Mouse (Mus musculus) WW6 (cell line): ENCODE measurements around the gene Cacna1f.
A peak's percentile ranks its signal among the peaks of the same experiment; 100 is the strongest.

Experiments
- DNase-seq: peaks from one replicate; pipeline ENCODE4 v3.0.0-alpha.2; 2013; ENCODE audit warnings: low read depth, low spot score

Cacna1f gene

DNA sequence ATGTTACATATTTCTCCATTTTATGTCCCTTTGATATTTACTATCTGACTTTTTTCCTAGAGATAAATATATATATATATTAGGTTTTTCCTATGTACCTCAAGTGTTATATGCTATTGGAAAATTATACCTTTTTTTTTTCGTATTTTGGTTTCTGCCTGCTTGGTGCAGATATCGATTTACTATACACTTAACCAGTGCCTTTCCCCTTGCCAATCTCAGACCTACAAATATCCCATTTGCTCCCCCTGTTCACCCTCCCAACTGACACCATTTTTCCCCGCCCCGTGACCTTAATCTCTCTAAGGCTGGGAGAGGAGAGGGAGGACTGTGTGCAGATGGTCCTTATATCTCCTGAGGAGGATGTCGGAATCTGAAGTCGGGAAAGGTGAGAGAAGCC, at the start of gene Cacna1f:
Cacna1f (plus strand) TSS at position 301 of the 400 bp plus-strand sequence.
- no peak for DNase-seq

GRCm38 (mm10) chrX:7563076-7563475, 43.8 kb upstream of the Cacna1f start:
- DNase-seq = no peak

GRCm38 (mm10) chrX:7566352-7566751, 40.5 kb upstream of the Cacna1f start:
- DNase-seq = no peak

GRCm38 (mm10) chrX:7567491-7567890, 39.4 kb upstream of the Cacna1f start:
- DNase-seq = no peak

GRCm38 (mm10) chrX:7570481-7571175, 36.3 kb upstream of the Cacna1f start:
- no peak for DNase-seq

- DNase-seq = no peak
Measured at GRCm38 (mm10) chrX:7571565-7572136, 35.2 kb upstream of the Cacna1f start.

- no peak for DNase-seq
Measured at GRCm38 (mm10) chrX:7572466-7572865, 34.4 kb upstream of the Cacna1f start.

GRCm38 (mm10) chrX:7573176-7574086, 33.5 kb upstream of the Cacna1f start, which contains the start of gene Foxp3:
TSS of gene Foxp3 (plus strand) at chrX:7573644.
- no peak for DNase-seq

DNA sequence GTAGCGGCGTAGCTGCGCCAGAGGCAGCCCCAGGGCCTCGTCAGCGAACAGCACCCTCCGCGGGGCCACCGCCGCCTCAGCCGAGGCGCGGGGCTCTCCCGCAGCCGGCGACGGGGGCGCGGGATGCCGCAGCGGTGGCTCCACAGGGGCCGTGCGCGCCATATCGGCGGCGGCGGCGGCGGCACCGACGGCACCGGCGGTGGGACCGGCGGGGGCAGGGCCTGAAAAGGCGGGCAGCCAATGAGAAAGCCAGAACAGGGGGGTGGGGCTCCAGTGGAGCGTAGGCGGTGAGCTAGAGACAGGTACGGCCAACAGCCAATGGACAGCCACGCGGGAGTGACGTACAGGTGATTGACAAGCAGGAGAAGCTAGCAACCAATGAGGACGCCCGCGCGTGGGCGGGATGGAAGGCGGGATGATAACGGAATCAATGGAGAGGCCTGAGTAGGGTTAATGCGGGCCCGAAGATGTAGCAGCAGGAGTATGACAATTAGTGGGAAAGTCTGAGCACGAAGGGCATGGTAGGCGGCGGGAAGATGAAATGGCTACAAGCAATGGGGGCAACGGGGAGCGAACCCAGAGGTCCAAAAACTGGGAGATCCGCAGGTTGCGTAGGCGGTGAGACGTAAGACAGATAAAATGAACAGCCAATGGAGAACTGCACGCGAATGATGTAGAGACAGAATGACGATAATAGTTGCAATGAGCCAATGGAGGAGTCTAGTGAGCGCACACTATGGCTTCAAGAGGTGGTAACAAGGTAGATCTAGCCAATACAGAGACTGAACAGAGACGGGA, 32.6 kb upstream of the Cacna1f start, which contains the start of gene Ppp1r3f:
Ppp1r3f (minus strand) TSS at position 197 of the 798 bp plus-strand sequence.
- DNase-seq = peak; percentile 71

DNA sequence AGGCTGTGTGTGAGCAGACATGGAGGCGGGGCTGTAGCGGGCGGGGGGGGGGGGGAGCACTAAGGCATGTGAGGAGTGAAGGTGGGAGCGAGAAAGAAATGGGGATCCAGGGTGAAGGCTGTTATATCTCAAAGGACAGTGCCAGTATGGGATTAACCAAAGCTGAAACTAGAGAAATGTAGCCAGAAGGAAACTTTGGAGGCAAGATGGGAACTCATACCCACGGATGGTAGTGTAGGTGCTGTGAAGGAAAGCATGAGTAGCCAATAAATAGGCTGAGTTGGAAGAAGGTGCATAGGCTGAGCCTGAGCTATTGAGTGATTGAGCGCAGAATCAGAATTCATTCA, 32.0 kb upstream of the Cacna1f start:
- DNase-seq = no peak

DNA sequence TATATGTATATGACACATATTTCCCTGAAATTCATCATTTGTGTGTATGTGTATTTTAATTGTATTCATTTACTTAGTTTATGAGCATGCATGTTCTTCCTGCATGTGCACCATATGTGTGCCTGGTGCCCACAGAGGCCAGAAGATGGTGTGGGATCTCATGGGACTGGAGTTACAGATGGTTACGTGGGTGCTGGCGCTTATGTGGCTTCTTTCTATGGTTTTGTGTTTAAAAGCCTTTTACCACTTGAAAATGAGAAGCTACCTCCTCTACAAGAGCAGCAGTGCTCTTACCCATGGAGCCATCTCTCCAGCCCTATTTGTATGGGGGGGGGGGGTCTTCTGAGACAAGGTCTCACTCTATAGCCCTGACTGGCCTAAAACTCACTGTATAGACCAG, 25.7 kb upstream of the Cacna1f start:
- no peak for DNase-seq

- no peak for DNase-seq
Measured at GRCm38 (mm10) chrX:7583881-7584280, 23.0 kb upstream of the Cacna1f start.

DNA sequence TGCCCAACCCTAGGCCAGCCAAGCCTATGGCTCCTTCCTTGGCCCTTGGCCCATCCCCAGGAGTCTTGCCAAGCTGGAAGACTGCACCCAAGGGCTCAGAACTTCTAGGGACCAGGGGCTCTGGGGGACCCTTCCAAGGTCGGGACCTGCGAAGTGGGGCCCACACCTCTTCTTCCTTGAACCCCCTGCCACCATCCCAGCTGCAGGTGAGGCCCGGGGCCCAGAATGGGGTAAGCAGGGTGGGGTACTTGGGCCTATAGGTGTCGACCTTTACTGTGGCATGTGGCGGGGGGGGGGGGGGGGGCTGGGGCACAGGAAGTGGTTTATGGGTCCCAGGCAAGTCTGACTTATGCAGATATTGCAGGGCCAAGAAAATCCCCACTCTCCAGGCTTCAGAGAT, 20.5 kb upstream of the Cacna1f start:
- no peak for DNase-seq

DNA sequence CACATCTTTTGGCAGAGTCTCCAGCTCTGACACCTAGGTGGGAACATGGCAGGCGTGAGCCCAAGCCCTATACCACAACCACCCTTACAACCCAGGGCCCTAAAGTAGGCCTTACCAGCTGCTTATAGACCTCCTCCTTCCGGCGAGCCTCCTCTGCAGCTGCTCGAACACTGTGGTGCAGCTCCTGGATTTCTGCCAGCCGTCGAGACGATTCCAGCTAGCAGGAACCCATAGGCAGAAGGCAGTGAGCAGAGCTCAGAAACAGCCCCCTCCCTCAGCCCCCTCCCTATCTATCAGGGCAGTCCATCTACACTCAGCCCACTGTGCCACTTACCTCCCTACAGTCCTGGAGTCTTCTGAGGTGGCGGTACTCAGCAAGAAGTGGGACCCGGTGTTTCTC, 11.5 kb upstream of the Cacna1f start:
- no peak for DNase-seq

DNA sequence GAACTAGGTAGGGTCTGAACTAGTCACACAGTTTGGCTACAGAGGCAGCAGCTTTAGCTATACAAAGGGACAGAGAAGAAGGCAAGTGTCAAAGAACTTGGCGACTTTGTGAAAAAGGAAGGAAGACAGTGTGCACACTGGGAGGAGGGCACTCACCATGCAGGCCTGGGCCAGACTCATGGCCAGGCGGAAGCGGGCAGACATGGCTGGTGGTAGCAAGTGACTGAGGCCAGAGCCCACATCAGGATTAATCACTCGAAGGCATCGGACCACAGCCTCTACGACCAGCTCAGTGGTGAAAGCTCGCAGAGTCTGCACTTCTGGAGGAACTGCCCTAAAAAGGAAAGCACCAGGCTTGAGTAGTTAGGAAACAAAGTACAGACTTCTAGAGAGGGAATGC, 2.9 kb upstream of the Cacna1f start:
- DNase-seq = no peak

DNA sequence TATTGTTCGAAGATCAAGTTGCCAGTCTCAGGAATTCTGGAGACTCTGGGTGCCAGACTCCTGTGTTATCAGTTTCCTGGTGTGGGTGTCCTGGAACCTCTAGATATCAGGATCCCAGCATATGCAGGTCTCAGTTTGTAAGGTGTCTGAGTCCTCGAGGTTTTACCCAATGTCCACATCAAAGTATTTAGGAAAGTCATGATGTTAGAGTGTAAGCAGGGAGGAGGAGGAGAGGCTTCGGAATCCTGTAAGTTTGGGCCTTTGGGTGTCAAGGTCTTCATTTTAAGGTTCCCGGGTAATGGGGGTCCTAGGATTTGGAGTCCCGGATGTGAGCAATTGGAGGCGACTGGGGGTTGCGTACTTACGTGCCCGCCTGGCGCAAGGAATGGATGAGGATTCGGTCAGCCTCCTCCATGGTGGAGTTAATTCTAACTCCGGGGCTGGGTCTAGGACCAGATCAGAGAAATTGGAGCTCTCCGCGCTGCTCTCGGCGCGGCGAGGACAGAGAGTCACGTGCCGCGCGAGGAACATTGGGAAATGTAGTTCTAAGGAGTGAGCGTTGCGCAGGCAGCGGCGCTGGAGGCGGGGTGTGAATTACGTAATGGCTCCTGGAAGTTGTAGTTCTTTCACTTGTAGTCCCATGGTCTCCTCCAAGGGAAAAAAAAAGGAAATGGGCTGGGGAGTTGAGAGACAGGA, 1.9 kb upstream of the Cacna1f start, which contains the start of gene Ccdc22:
Ccdc22 (minus strand) TSS at position 639 of the 696 bp plus-strand sequence.
- DNase-seq = peak; percentile 45

DNA sequence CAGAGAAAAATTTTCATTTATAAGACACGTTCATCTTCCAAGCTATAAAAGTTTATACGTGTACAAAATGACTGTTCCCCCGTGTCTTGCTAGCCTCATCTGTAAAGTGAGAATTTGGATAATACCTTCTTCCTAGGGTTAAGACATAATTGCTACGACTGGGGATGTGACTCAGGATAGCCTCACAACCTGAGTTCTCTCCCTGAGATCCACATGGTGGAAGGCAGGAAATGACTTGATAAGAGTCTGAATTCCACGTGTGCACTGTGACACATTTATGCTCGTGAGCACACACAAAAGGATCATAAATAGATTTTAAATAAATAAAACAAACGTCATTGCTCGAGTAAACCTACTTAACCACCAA, 1.3 kb upstream of the Cacna1f start:
- DNase-seq = no peak

DNA sequence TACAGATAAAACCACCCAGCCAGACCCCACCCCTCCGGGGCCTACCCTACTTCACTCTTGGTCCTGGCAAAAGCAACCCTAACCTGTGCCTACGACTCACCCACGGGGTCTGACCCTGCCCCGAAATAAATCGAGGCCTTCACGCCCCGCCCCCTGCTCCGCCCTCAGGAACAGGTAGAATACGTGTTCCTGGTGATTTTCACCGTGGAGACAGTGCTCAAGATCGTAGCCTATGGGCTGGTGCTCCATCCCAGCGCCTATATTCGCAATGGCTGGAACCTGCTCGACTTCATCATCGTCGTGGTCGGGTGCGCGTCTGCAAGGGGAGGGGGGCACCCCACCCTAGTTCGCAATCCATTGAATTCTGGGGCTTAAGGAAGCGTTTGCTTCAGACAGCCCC, 3.2 kb downstream of the Cacna1f start:
- no peak for DNase-seq

DNA sequence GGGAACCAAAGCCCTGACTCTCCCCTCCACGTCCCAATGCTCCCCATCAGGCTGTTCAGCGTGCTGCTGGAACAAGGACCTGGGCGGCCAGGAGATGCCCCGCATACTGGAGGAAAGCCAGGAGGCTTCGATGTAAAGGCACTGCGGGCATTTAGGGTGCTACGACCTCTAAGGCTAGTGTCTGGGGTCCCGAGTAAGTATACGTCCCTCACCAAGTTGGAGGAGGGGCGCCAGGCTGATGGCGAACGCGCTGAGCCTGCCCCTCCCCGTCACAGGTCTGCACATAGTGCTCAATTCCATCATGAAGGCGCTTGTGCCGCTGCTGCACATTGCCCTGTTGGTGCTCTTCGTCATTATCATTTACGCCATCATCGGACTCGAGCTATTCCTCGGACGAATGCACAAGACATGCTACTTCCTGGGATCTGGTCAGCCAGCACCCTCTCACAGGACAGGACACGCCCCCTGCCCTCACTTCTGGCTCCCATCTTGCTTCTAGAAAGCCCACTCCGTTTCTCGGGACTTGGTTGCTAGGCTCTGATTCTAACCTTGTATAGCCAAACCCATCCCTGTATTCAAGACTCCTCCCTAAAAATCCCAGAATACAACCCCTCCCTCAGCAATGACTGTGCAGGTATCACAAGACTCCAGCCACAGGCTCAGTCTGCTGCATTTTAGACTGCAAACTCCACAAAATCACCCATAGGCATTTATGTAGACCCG, 3.8 kb downstream of the Cacna1f start:
- no peak for DNase-seq

DNA sequence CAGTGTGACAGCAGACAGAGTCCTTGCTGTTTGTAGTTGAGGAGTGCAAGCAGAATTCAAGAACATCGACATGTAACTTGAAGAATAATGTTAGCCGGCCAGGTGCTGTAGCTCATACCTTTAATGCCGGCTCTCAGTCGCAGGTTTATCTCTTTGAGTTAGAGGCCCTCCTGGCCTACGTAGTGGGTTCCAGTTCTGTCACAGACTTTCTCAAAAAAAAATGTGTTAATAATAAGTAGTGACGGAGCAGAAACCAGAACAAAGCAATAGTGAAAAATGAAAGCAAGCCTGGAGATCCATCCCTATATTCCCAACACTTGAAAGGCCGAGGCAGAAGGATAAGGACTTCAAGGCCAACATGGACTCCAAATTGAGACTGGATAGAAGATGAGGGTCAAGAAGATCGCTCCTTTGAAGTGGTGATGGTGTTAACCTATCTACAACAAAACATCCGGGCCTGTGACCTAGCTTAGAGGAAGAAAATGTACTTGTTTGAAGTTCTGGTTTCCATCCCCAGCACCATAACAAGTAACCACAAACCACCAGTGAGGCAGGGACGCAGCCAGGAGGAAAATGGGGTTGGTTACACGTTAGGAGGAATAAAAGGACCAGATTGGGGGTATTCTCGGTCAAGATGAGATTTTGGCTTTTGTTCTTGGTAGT, 11.1 kb downstream of the Cacna1f start:
- no peak for DNase-seq
